Mouse (Mus musculus): ENCODE measurements around the gene Ppp1r11. TPM values are rescaled to one million over a fixed set of nuclear protein-coding genes. Genes with fewer than 3 reads are reported as not detected.
A peak's percentile ranks its signal among the peaks of the same experiment; 100 is the strongest.

Gene Ppp1r11
- total and polyA plus RNA-seq, 2 experiments from 2014 or later, result 28.4 to 145 TPM

- ATAC-seq (no peak), DNase-seq (ENCODE audit: low spot score) (no peak)
- H3K9ac ChIP-seq (replicated peaks; ENCODE audit: low read length), result no peak overlapping the region
- WGBS, result 94% methylated on average over 8 of the region's 8 CpGs
- no peaks in the 10 kb centered on the region for H3K9me3 ChIP-seq (ENCODE audit: low read length)
- H3K4me2 ChIP-seq (ENCODE audit: low read depth, low read length), result no peak overlapping the region
- H3K4me1 ChIP-seq (ENCODE audit: insufficient read depth, low read length), result peaks cover 10% of the 10 kb centered on the region
- H3K27ac ChIP-seq, result no peak overlapping the region
- H3K4me3 ChIP-seq (ENCODE audit: low read length), result no peak overlapping the region
- H3K27me3 ChIP-seq (ENCODE audit: insufficient read depth, low read length), result no peaks in the 10 kb centered on the region
- peaks cover 5% of the 10 kb centered on the region for H3K36me3 ChIP-seq (ENCODE audit: insufficient read depth, low read length)
- TF ChIP-seq CTCF (IDR thresholded peaks at IDR 0.05; ENCODE audit: low read depth), result no peak
Observed at GRCm38 (mm10) chr17:36949265-36949664, 2.3 kb downstream of the Ppp1r11 start.

GRCm38 (mm10) chr17:36948286-36948685 lies 3.3 kb downstream of the Ppp1r11 start:
- Histone ChIP-seq H3K4me2 (ENCODE audit: low read depth, low read length) (no peak overlapping the region), H3K27me3 (ENCODE audit: insufficient read depth, low read length) (no peaks in the 10 kb centered on the region), H3K4me1 (ENCODE audit: insufficient read depth, low read length) (peaks cover 11% of the 10 kb centered on the region), H3K9ac (replicated peaks; ENCODE audit: low read length) (no peak overlapping the region), H3K4me3 (ENCODE audit: low read length) (no peak overlapping the region), H3K27ac (no peak overlapping the region), H3K36me3 (ENCODE audit: insufficient read depth, low read length) (peaks cover 5% of the 10 kb centered on the region), H3K9me3 (ENCODE audit: low read length) (no peaks in the 10 kb centered on the region)
- TF ChIP-seq CTCF (IDR thresholded peaks at IDR 0.05; ENCODE audit: low read depth), result no peak
- DNase-seq (ENCODE audit: low spot score) (no peak), ATAC-seq (no peak)
- WGBS, result 69% methylated on average over 1 of the region's 1 CpGs

DNA sequence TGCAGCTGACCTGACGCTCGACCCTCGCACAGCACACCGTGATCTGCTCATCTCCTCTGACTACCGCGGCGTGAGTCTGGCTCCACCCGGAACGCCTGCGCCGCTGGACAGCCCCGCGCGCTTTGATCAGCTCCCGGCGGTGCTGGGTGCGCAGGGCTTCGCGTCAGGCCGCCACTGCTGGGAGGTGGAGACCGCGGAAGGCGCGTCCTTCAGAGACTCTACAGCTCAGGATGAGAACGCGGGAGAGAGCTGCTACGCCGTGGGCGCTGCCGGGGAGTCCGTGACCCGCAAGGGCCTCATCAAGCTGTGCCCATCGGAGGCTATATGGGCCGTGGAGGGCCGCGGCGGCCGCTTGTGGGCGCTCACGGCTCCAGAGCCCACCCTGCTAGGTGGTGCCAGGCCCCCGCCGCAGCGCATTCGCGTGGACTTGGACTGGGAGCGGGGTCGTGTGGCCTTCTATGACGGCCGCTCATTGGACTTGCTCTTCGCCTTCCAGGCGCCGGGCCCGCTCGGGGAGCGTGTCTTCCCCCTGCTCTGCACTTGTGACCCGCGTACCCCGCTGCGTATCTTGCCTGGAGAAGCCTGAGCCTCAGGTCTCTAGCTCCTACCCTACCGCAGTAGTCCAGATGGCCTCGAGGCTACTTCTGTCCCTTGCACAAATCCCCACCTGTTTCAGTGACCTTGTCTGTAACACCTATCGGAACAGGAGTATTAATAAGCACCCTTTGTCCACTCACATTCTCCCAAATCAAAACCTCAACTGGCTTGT lies 4.3 kb downstream of the Ppp1r11 start:
- peaks cover 5% of the 10 kb centered on the region for H3K36me3 ChIP-seq (ENCODE audit: insufficient read depth, low read length)
- peak overlapping the region; percentile 44 for H3K4me3 ChIP-seq (ENCODE audit: low read length)
- H3K9ac ChIP-seq (replicated peaks; ENCODE audit: low read length), result peak overlapping the region; percentile 74
- no peaks in the 10 kb centered on the region for H3K9me3 ChIP-seq (ENCODE audit: low read length)
- peak; percentile 50 for TF ChIP-seq CTCF (IDR thresholded peaks at IDR 0.05; ENCODE audit: low read depth)
- peak overlapping the region; percentile 92 for H3K4me2 ChIP-seq (ENCODE audit: low read depth, low read length)
- peak overlapping the region; percentile 78 for H3K27ac ChIP-seq
- H3K4me1 ChIP-seq (ENCODE audit: insufficient read depth, low read length), result peaks cover 19% of the 10 kb centered on the region
- ATAC-seq (peak; percentile 65), DNase-seq (ENCODE audit: low spot score) (peak; percentile 79)
- WGBS, result 1% methylated on average over 62 of the region's 62 CpGs
- H3K27me3 ChIP-seq (ENCODE audit: insufficient read depth, low read length), result peaks cover 6% of the 10 kb centered on the region; the same call in 1 of the 2 replicates

DNA sequence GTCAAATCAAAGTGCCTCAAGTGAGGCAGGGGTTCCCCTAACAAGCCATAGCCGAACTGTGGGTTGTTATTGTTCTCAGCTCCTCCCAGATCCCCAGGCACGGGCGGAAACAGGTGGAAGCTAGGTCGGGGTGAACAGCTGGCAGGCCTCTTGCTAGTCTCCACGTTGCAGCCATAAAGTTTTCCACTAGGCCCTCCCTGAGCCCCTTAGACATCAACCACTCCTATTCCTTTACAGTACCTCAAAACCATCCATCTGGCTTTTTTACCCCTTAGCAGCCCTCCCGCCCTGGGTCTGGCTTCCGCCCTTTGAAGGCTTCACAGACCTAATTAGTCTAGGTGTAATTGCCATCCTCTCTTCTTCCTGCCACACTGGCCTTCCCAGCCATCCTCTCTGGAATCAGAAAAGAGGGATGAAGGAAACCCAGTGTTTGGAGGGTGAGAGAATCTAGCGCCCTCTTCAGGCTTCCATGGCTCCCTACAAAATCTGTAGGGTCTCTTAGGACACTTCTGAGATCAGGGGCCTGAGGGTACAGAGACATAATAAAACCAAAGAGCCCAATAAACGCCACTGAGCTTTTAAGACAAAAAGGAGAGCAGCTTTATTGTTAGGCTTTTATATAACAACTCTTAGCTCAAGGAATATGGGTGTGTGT lies 7.3 kb downstream of the Ppp1r11 start:
- ATAC-seq (no peak), DNase-seq (ENCODE audit: low spot score) (peak; percentile 23)
- peak; percentile 38 for TF ChIP-seq CTCF (IDR thresholded peaks at IDR 0.05; ENCODE audit: low read depth)
- H3K9ac ChIP-seq (replicated peaks; ENCODE audit: low read length), result no peak overlapping the region
- peaks cover 19% of the 10 kb centered on the region for H3K4me1 ChIP-seq (ENCODE audit: insufficient read depth, low read length)
- H3K9me3 ChIP-seq (ENCODE audit: low read length), result no peaks in the 10 kb centered on the region
- WGBS, result 35% methylated on average over 9 of the region's 9 CpGs
- H3K4me3 ChIP-seq (ENCODE audit: low read length), result no peak overlapping the region
- H3K27me3 ChIP-seq (ENCODE audit: insufficient read depth, low read length), result peaks cover 6% of the 10 kb centered on the region; the same call in 1 of the 2 replicates
- no peak overlapping the region for H3K4me2 ChIP-seq (ENCODE audit: low read depth, low read length)
- H3K36me3 ChIP-seq (ENCODE audit: insufficient read depth, low read length), result peaks cover 5% of the 10 kb centered on the region
- no peak overlapping the region for H3K27ac ChIP-seq

DNA sequence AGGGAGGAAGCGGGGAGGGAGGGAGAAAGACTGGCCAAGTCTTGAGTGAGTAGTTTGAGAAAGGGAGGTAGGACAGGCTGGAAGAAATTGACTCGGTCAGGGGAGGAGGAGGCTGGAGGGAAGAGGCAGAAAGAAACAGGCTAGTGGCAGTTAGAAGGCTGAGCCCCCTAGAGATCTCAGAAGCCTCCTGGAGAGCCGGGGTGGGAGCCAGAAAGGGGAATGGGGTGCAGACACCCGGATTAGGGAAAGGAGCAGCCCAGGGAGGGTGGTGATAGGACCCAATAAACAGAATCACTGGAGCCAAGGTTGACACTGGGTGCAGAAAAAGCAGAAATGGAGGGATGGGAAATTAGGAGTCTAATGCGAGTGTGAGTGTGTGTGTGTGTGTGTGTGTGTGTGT lies 7.8 kb downstream of the Ppp1r11 start:
- Histone ChIP-seq H3K36me3 (ENCODE audit: insufficient read depth, low read length) (no peaks in the 10 kb centered on the region), H3K4me2 (ENCODE audit: low read depth, low read length) (peak overlapping the region; percentile 67), H3K9ac (replicated peaks; ENCODE audit: low read length) (no peak overlapping the region; the same call in 1 of the 2 replicates), H3K9me3 (ENCODE audit: low read length) (no peaks in the 10 kb centered on the region), H3K4me1 (ENCODE audit: insufficient read depth, low read length) (peaks cover 19% of the 10 kb centered on the region), H3K27me3 (ENCODE audit: insufficient read depth, low read length) (peaks cover 6% of the 10 kb centered on the region; the same call in 1 of the 2 replicates), H3K27ac (no peak overlapping the region), H3K4me3 (ENCODE audit: low read length) (peak overlapping the region; percentile 39)
- TF ChIP-seq CTCF (IDR thresholded peaks at IDR 0.05; ENCODE audit: low read depth), result no peak
- 31% methylated on average over 5 of the region's 5 CpGs for WGBS
- ATAC-seq (no peak), DNase-seq (ENCODE audit: low spot score) (no peak)

GRCm38 (mm10) chr17:36942791-36943471 lies 8.6 kb downstream of the Ppp1r11 start, which contains the start of gene Rnf39:
Gene Rnf39 (plus strand): TSS chr17:36942918.
- DNase-seq (ENCODE audit: low spot score), result no peak

More at GRCm38 (mm10) chr17:36942791-36943471, 8.6 kb downstream of the Ppp1r11 start, which contains the start of gene Rnf39:
- Histone ChIP-seq H3K4me2 (ENCODE audit: low read depth, low read length) (peak within 1 kb of the TSS; percentile 67), H3K36me3 (ENCODE audit: insufficient read depth, low read length) (no peaks in the 10 kb centered on the region), H3K4me3 (ENCODE audit: low read length) (peak within 1 kb of the TSS; percentile 39), H3K9ac (replicated peaks; ENCODE audit: low read length) (peak within 1 kb of the TSS; percentile 51), H3K9me3 (ENCODE audit: low read length) (no peaks in the 10 kb centered on the region), H3K4me1 (ENCODE audit: insufficient read depth, low read length) (peaks cover 19% of the 10 kb centered on the region), H3K27me3 (ENCODE audit: insufficient read depth, low read length) (peaks cover 6% of the 10 kb centered on the region; the same call in 1 of the 2 replicates), H3K27ac (no peak within 1 kb of the TSS)
- ATAC-seq, result no peak
- TF ChIP-seq CTCF (IDR thresholded peaks at IDR 0.05; ENCODE audit: low read depth), result no peak
- WGBS, result 4% methylated on average over 58 of the region's 59 CpGs
